Mouse (Mus musculus) layer of hippocampus, adult 9-11 months (tissue): ENCODE data around the gene Slc25a36.
A peak's percentile ranks its signal among the peaks of the same experiment; 100 is the strongest.

ENCODE experiments used
- DNase-seq: peaks from one replicate; pipeline ENCODE4 v3.0.0; 2022

Slc25a36 gene

GRCm38 (mm10) chr9:97110571-97111390, at the start of gene Slc25a36:
Gene Slc25a36, minus strand, starts transcription at chr9:97111157.
- DNase-seq, result peak; percentile 98

- DNase-seq, result no peak
Observed at GRCm38 (mm10) chr9:97158412-97158811, 47.5 kb upstream of the Slc25a36 start.

- no peak for DNase-seq
Observed at GRCm38 (mm10) chr9:97155981-97156380, 45.0 kb upstream of the Slc25a36 start.

DNA sequence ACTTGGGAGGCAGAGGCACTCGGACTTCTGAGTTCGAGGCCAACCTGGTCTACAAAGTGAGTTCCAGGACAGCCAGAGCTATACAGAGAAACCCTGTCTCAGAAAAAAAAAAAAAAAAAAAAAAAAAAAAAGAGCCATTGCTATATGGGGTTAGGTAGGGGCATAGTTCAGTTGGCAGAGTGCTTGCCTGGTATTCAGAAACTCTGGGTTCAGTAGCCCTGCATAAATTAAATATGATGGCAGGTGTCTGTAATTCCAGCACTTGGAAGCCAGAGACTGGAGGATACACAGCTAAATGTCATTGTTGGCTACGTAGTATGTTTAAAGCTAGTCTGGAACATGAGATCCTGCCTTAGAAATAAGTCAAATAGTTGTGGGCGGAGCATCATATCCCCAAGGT, 44.0 kb upstream of the Slc25a36 start:
- no peak for DNase-seq

DNA sequence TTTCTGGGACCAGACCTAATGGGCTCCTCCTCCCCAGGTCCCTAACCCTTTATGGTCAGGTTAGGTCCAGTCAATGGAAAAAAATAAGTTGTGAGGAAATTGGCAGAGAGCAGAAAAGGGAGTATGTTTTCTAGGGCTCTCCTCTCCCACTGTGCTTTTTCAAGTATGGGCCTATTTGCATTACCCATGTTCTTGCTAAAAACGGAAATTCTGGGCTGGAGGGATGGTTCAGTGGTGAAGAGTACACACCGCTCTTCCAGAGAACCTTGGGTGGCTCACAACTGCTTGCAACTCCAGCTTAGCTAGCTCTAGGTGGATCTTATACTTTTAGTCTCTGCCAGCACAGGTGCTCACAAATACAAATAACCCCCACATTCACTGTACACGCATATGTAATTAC, 42.0 kb upstream of the Slc25a36 start:
- no peak for DNase-seq

DNA sequence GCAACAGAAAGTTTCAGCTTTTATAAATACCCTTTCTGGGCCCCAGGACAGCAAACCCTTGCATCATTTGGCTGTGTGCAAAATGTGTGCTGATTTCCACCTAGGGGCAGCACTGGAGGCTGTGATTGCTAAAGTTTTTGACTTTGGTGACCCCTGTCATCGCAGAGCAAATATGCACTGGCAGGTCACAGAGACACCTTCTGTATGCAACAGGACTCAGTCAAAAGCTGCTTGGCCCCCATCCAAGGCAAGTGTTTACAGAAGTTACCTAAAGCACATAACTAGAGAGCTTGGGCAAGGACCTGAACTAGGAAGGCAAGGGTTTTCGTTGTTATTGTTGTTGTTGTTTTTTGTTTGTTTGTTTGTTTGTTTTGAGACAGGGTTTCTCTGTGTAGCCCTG, 36.3 kb upstream of the Slc25a36 start:
- no peak for DNase-seq

DNA sequence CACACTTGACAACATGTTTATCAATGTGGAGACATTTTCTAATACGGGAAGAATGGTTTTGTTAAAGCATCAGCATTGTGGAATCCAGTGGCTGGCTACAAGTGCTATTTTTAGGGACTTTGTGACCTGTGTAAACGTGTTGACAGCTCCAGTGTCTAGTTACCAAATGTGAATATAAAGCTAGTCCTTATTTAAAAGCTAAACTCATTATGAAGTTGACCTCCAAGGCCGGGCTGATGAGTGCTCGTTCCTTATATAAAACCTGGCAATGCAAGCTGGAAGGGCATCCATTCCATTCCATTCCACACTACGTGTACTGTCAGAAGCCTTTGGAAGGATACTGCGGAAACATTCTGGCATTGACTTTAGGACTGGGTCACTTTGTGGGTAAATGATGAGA, 34.4 kb upstream of the Slc25a36 start:
- no peak for DNase-seq

GRCm38 (mm10) chr9:97143416-97143815, 32.5 kb upstream of the Slc25a36 start:
- DNase-seq, result no peak

DNA sequence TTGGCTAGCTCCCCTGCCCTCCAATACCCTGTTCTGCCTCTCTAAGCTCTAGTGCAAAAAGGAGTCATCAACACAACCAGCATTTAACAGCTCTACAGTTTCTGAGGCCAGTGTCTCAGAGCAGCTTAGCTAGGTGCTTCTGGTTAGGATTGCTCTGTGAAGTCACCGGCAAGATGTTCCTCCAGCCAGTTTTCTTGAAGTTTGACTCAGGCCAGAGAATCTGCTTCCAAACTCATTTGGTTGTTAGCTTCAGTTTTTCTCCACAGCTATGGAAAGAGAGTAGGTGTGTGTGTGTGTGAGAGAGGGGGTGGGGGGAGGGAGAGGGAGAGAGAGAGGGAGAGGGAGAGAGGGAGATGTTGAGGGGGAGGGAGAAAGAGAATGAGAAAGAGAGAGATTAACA, 31.6 kb upstream of the Slc25a36 start:
- DNase-seq, result no peak

DNA sequence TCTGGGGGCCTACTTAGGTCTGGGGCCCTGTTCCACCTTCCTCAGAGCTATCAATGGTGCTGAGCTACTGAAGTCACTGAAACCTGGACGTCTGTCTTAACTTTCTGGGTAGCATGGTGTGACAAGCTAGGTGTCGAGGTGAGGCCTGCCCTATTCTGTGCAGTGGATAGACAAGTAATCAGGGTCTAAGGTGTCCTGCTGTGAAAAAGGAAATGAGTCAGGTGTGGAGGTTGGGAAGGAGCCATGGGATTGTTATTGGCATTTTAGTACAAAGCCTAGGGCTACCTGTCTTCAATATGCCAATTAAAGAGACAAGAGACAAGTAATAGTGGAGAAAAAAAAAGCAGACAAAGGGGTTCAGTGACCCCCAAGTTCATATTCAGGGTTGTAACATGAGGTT, 30.8 kb upstream of the Slc25a36 start:
- DNase-seq, result no peak

GRCm38 (mm10) chr9:97140145-97140932, 29.4 kb upstream of the Slc25a36 start:
- no peak for DNase-seq

DNA sequence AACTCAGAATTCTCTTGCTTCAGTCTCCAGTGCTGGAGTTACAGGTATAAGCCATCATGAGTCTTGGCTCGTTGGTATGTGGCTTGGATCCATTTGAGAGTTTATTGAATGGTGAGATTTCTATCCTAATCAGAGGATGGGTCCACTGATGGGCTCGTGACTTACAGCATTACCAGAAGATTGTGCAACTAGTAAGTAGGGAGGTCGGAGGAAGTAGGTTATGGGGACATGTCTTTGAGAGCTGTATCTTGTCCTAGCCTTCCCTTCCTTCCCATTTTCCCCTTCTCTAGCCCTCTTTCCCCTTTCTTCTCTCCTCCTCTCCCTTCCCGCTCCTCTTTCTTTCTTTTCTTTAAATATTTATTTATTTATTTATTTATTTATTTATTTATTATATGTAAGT, 26.7 kb upstream of the Slc25a36 start:
- no peak for DNase-seq

DNA sequence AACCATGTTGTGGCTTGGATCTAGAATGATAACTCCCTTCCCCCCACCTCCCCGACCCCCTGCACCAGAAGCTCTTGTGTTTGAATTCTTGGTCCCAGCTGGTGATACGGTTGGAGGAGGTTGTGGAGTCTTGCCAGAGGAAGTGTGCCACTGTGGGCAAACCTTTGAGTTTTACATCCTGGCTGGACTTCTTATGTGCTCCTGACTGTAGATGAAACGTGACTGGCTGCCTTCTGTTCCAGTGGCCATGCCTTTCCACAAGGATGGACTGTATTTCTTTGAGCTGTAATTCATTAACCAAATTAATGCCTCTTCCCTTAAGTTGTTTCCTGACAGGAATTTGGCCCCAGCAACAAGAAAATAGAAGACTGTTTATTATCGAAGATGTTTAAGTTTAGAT, 26.2 kb upstream of the Slc25a36 start:
- no peak for DNase-seq

- DNase-seq, result no peak
Observed at GRCm38 (mm10) chr9:97135866-97136265, 24.9 kb upstream of the Slc25a36 start.

- no peak for DNase-seq
Observed at GRCm38 (mm10) chr9:97133178-97133577, 22.2 kb upstream of the Slc25a36 start.

DNA sequence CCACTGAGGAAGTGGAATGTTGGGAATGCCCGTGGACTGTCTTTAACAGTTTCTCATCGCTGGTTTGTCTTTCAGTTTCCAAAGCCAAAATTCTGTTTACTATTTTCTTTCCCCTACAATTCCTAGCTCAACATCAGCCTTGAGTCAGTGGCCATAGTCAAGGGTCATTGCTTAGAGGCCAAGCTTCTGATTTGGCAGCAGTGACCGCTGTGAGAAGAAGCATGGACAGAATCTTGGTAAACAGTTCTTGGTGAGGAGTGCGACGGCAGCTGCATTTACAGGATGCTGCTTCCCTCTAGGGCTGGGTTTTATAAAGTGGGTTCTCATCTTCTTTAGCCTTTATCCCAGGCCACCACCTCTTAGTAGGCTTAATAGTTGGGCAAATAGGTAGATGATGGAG, 19.0 kb upstream of the Slc25a36 start:
- DNase-seq, result no peak

DNA sequence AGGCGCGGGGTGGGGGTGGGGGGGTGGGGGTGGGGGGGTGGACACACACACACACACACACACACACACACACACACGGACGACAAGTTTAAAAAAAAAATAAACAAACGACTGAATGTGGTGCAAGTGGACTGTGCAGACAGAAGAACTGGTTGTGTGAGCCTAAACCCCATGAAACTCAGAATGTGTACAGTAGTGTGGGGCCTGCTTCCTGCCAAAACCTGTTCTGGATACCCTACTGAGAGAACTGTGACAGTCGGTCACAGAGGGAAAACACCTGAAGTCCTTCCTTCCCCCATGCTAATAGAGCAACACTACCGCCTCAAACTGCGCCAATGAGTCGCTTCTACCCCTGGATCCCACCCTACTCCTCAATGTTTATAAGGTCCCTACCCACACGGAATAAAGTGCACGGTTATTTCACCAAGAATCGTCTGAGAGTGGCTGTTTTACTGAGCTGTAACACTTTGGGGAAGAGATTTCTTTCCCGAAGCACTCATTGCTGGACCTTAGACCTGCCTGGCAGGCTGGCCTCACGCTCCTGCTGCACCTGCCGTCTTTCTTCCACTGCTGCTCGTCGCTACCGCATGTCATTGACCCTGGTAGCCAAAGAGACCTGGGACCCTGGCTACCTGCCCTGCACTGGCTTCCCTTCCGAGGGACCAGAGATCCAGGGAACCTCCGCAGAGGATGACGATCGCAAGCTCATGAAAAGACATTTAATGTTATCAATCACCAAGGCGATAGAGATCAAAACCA, 13.2 kb upstream of the Slc25a36 start:
- no peak for DNase-seq

DNA sequence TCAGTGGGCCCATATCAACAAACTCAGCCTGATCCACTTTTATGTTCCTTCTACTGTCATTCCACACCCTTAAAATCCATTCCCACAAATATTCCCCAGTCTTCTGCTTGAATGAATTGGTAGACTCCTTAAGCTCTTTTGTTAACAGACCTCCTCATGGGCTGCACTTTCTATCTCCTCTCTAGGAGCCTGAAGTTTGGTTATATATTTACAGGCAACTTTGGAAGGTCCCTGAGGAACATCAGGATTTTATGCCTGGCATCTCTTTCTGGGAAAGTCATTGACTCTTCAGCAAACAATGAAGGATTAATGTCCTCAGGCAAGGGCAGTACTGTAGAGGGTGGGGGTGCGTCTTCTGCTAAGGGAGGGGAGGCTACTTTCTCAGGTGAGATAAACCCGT, 10.5 kb upstream of the Slc25a36 start:
- DNase-seq, result no peak

DNA sequence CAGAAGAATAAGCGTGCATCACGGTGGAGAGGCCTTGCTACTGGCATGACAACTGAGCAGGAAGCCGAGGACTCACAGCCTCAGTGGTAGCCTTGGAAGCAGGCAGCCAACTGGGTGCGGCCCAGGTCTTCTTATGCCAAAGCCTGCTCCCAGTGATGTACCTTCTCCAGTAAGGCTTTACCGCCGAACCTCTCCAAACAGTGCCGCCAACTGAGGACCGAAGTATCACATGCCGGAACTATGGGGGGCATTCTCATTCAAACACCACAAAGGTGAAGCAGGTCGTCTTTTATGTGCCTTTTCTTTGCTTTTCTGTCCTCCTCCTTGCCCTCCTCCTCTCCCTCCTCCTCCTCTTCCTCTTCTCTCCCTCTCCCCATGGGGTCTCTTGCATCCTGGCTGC, 3.3 kb upstream of the Slc25a36 start:
- no peak for DNase-seq

- no peak for DNase-seq
Observed at GRCm38 (mm10) chr9:97113555-97113929, 2.6 kb upstream of the Slc25a36 start.

- DNase-seq, result no peak
Observed at GRCm38 (mm10) chr9:97112797-97113554, 2.0 kb upstream of the Slc25a36 start.

DNA sequence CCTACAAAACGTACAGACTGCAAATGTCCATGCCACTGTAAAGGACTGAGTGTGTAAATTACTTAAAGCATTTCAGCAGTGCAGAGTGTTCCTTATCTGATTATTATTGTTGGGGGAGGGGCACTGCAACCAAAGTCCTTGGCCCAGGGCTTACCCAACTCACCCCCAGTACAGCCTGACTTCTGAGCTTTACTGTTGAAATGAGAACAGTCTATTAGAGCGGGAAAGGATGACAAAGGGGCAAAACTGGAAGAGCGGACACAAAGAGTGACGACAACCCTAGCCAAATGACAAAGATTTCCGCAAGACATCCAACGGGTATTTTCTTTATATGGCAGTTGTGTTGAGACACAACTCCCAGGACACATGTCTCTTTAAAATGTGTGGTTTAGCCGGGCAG, 1.3 kb upstream of the Slc25a36 start:
- DNase-seq, result no peak

GRCm38 (mm10) chr9:97111506-97111905, 549 bp upstream of the Slc25a36 start:
- DNase-seq, result no peak
